Mouse (Mus musculus) thymus, postnatal 36 days (tissue): ENCODE measurements around the gene Cpne9.
A peak's percentile ranks its signal among the peaks of the same experiment; 100 is the strongest.

Source experiments
- DNase-seq, 2 experiments: peaks; one replicate each; pipeline ENCODE4 v3.0.0; 2022; ENCODE audit warnings: mixed read lengths in 2 of 2

Gene Cpne9

GRCm38 (mm10) chr6:113343177-113344092 lies 61.3 kb downstream of the Cpne9 start, which contains the start of gene Camk1:
TSS of gene Camk1 (minus strand) at chr6:113343984.
- DNase-seq = peak; percentile 14 to 26

DNA sequence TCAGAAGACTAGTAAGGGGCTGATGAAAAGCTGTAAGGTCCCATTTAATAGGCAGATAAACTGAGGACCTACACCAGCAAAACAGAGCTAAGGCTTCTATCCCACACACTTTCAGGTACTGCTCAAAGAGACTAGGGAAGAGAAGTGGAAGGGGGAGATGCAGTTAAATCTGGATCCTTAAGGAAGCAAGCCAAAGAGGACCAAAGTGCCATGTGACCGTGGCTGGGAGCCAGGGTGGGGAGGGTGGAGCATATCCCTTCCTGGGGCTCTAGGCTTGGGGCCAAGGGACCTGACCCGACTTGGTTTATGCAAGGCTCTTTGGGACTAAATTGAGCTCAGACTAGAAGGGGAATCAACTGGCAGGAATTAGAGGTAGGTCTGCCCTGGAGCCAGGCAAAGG lies 62.2 kb downstream of the Cpne9 start:
- DNase-seq = no peak

DNA sequence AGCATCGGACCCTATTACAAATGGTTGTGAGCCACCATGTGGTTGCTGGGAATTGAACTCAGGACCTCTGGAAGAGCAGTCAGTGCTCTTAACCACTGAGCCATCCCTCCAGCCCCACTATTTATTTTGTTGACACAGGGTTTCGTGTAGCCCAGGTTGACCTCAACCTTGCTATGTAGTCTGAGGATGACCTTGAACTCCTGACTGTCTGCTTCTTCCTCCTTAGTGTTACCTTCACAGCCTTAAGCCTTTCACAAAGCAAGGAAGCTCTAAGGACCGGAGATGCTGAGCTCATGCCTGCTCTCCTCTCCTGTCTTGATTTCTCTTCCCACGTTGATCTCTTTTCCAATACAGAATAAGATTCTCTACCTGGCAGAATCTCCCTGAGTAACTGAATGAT lies 64.8 kb downstream of the Cpne9 start:
- no peak for DNase-seq

- no peak for DNase-seq
These were observed 68.4 kb downstream of the Cpne9 start for GRCm38 (mm10) chr6:113350538-113350937.

- no peak for DNase-seq
These were observed 69.1 kb downstream of the Cpne9 start for GRCm38 (mm10) chr6:113351161-113351560.

GRCm38 (mm10) chr6:113351653-113352052 lies 69.5 kb downstream of the Cpne9 start:
- DNase-seq = no peak

DNA sequence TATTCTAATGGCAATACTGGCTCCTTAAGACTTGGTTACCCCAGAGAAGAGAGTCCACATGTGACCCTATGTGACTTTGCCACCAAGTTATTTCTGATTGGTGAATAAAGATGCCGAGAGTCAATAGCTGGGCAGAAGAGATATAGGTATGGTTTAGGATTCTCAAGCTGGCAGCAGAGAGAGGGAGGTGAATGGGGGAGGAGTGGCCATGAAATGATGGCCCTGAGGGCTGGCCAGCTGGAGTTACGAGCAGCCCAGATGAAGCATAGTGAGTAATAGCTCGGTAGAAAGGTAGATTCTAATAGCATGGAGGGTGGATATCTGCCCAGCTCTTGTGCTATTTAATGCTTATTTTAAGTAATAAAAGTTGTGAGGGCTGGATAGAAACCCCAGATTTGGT lies 70.7 kb downstream of the Cpne9 start:
- no peak for DNase-seq

- DNase-seq = no peak
These were observed 71.6 kb downstream of the Cpne9 start for GRCm38 (mm10) chr6:113353696-113354095.
